Mouse (Mus musculus): ENCODE results near the gene Vpreb2. TPM values are rescaled to one million over a fixed set of nuclear protein-coding genes. Genes with fewer than 3 reads are reported as not detected.
"Not testable (repeated sequence)": the region's sequence is repeated elsewhere in the genome, so short reads cannot be mapped to it uniquely, and the experiment has no call there.

The Vpreb2 gene
- polyA plus RNA-seq, 1 experiment from 2014 or later: not detected

DNA sequence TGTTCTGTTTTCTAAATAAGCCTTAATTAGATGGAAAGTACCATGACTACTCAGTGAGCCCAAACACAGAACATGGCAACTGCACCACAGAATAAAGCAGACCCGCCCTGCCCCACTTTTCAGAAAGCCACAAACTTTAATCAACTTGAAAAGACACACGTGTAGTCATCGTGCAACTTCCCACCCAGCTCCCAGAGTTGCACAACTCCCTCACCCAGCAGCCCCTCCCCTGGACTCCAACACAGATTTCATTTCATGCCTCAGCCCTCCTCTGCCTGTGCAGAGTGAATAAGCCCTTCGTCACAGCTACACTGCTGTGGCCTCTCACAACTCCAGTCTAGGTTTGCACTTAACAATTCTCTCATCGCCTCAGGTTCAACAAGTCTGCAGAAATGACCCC is 24.4 kb downstream of the Vpreb2 start:
- H3K9me3 ChIP-seq: no peaks in the 10 kb centered on the region
- H3K4me1 ChIP-seq (replicated peaks): no peaks in the 10 kb centered on the region
- no peak overlapping the region for H3K4me2 ChIP-seq
- no peak overlapping the region for H3K9ac ChIP-seq
- H3K4me3 ChIP-seq: no peak overlapping the region
- no peaks in the 10 kb centered on the region for H3K36me3 ChIP-seq
- 76% methylated on average over 5 of the region's 5 CpGs for WGBS
- H3K27me3 ChIP-seq: no peaks in the 10 kb centered on the region
- no peak overlapping the region for H3K27ac ChIP-seq (replicated peaks)
- no peak for ATAC-seq (ENCODE audit: low FRiP score, low read depth)

DNA sequence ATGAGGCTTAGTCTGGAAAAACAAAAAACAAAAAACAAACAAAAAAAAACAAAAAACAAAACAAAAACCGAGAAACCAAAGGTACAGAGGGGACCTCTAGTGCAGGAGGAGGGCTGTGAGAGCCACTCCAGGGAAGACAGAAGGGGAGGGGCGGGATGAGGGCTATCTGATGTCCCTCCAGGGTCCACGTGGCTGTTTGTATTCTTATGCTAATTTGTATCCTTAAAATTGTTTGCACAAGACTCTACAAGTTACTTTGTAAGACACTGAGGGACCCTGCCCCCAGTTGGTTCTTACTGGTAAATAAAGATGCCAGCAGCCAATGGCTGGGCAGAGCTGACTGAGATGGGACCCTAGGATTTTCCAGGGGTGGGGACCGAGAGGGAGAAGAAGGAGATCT is 26.9 kb downstream of the Vpreb2 start:
- Histone ChIP-seq H3K4me1 (replicated peaks) (no peaks in the 10 kb centered on the region), H3K9ac (no peak overlapping the region), H3K27ac (replicated peaks) (no peak overlapping the region), H3K4me3 (no peak overlapping the region), H3K4me2 (no peak overlapping the region), H3K36me3 (no peaks in the 10 kb centered on the region), H3K9me3 (no peaks in the 10 kb centered on the region), H3K27me3 (no peaks in the 10 kb centered on the region)
- no peak for ATAC-seq (ENCODE audit: low FRiP score, low read depth)
- 35% methylated on average over 4 of the region's 4 CpGs for WGBS

DNA sequence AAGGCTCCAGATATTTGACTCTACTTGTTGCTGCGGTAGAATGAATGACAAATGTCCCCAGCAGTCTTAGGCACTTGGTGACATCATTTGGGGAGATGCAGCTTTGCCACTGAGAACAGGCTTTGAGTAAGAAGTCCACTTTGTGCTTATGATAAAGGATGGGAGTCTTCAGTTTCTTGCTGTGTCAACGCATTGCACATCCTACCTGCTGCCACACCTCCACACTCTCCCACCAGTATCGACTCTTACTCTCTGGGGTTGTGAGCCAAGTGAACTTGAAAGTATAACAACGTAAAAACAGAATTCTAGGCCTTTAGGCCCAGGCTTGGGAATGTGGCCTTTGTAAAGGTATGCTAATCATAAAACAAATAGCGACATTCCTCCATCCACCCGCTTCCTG is 30.9 kb downstream of the Vpreb2 start:
- no peak for ATAC-seq (ENCODE audit: low FRiP score, low read depth)
- 65% methylated on average over 6 of the region's 6 CpGs for WGBS
- no peak overlapping the region for H3K4me2 ChIP-seq
- no peak overlapping the region for H3K27ac ChIP-seq (replicated peaks)
- no peaks in the 10 kb centered on the region for H3K4me1 ChIP-seq (replicated peaks)
- H3K27me3 ChIP-seq: no peaks in the 10 kb centered on the region
- H3K9ac ChIP-seq: no peak overlapping the region
- no peaks in the 10 kb centered on the region for H3K36me3 ChIP-seq
- H3K4me3 ChIP-seq: no peak overlapping the region
- H3K9me3 ChIP-seq: no peaks in the 10 kb centered on the region

DNA sequence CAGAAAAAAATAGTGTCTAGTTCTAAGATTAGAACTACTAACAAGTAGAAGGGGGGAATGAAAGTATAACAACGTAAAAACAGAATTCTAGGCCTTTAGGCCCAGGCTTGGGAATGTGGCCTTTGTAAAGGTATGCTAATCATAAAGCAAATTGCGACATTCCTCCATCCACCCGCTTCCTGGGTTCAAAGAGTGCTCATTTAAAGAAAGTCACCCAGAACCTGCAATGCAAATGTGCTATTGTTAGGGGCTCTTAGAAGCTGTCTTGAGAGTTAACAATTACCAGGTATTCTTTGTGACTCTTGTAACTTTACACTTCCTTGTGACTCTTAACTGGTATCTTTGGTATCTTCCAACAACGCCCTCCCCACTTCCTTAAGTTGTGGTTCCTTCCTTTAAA is 36.3 kb downstream of the Vpreb2 start:
- H3K4me3 ChIP-seq: not testable (repeated sequence)
- 58% methylated on average over 4 of the region's 4 CpGs for WGBS

DNA sequence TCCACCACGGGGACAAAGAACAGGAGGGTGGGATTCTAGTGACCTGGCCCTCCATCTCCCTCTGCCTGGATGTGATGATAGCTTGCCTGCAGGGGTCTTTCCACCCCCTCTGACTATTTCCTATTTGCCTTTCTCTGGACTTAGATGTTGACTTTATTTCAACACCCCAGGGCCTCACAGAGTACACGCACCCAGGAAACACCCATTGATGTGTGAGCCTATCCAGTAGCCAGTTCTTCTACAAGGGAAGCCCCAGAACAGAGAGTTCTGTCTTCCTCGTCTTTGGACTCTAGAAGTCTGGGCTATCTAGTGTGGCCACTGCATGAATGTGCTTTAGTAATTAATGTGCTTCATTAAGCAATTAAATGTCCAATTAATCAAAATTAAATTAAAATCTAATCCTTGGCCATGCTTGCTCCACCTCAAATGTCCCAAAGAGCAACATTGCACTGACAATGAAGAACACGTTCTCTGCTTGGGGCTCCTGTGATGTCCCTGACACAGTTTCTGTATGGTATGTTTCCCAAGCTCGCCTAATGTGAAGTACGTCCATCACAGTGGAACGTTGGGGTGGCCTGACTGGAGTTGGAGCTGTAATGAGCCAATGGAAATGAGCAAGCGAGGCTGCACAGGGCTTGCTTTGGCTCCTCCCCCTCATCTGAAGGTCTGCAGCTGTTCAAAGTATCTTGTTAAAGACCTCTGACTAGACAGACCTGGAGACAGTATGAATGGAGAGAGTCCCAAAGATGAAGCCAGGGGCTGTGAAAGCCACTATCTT is 42.7 kb downstream of the Vpreb2 start:
- no peak overlapping the region for H3K4me3 ChIP-seq
- no peak overlapping the region for H3K27ac ChIP-seq (replicated peaks)
- no peak overlapping the region for H3K4me2 ChIP-seq
- H3K27me3 ChIP-seq: no peaks in the 10 kb centered on the region
- no peaks in the 10 kb centered on the region for H3K9me3 ChIP-seq
- no peaks in the 10 kb centered on the region for H3K36me3 ChIP-seq
- 70% methylated on average over 8 of the region's 8 CpGs for WGBS
- no peak for ATAC-seq (ENCODE audit: low FRiP score, low read depth)
- H3K4me1 ChIP-seq (replicated peaks): no peaks in the 10 kb centered on the region
- no peak overlapping the region for H3K9ac ChIP-seq

More for the DNA sequence above, 36.3 kb downstream of the Vpreb2 start:
- H3K4me2 ChIP-seq; H3K27ac ChIP-seq (replicated peaks); H3K4me1 ChIP-seq (replicated peaks); H3K27me3 ChIP-seq; H3K9ac ChIP-seq; H3K36me3 ChIP-seq; ATAC-seq (ENCODE audit: low FRiP score, low read depth); H3K9me3 ChIP-seq: not testable (repeated sequence)

DNA sequence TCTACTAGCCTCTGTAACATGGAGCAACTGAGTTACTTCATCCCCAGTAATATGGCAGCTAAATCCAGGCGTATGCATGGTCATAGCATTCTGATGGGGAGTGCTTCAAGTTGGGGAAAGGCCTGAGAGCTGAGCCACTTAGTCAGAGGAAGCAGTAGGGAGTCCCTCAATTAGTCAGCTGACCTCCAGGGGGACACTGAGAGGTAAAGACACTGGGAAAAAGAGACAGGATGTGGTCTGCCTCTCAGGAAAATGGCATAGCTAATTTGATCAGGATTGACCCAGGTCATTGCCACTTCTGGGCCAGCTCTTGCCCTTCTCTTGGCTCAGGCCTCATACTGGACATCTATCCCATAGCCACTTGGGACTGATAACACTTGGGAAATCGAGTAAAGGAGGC is 47.1 kb downstream of the Vpreb2 start:
- no peak overlapping the region for H3K4me3 ChIP-seq
- no peak overlapping the region for H3K4me2 ChIP-seq
- H3K4me1 ChIP-seq (replicated peaks): no peaks in the 10 kb centered on the region
- H3K27ac ChIP-seq (replicated peaks): no peak overlapping the region
- ATAC-seq (ENCODE audit: low FRiP score, low read depth): no peak
- no peaks in the 10 kb centered on the region for H3K9me3 ChIP-seq
- no peaks in the 10 kb centered on the region for H3K36me3 ChIP-seq
- WGBS: 76% methylated on average over 2 of the region's 2 CpGs
- H3K9ac ChIP-seq: no peak overlapping the region
- no peaks in the 10 kb centered on the region for H3K27me3 ChIP-seq

Other genes with a start within 250 kb of the Vpreb2 start
- gene Med15, start 247.5 kb upstream of the Vpreb2 start, polyA plus RNA-seq (2015; fragmentation: Nextera tagmentation; extraction: Ambion mirVana): 45.7 and 54.2 TPM in 2 replicates
- gene Klhl22, start 220.8 kb upstream of the Vpreb2 start, polyA plus RNA-seq (2015; fragmentation: Nextera tagmentation; extraction: Ambion mirVana): 85.1 and 95.0 TPM in 2 replicates
- gene Scarf2, start 183.1 kb upstream of the Vpreb2 start, polyA plus RNA-seq (2015; fragmentation: Nextera tagmentation; extraction: Ambion mirVana): 2.0 and 2.3 TPM in 2 replicates
- gene B830017H08Rik, start 147.3 kb upstream of the Vpreb2 start, polyA plus RNA-seq (2015; fragmentation: Nextera tagmentation; extraction: Ambion mirVana): 4.4 and 4.5 TPM in 2 replicates
- gene Car15, start 142.1 kb upstream of the Vpreb2 start, polyA plus RNA-seq (2015; fragmentation: Nextera tagmentation; extraction: Ambion mirVana): 3.1 and 5.4 TPM in 2 replicates
- 0.31 and 0.33 TPM in 2 replicates for gene Gm20518, start 88.8 kb upstream of the Vpreb2 start, polyA plus RNA-seq (2015; fragmentation: Nextera tagmentation; extraction: Ambion mirVana)
- 0.04 TPM in 2 replicates for gene Tssk1, start 86.2 kb upstream of the Vpreb2 start, polyA plus RNA-seq (2015; fragmentation: Nextera tagmentation; extraction: Ambion mirVana)
- gene Dgcr2, start 81.9 kb upstream of the Vpreb2 start, polyA plus RNA-seq (2015; fragmentation: Nextera tagmentation; extraction: Ambion mirVana): 106 and 111 TPM in 2 replicates
- not detected in 2 replicates for gene Tssk2, start 81.8 kb upstream of the Vpreb2 start, polyA plus RNA-seq (2015; fragmentation: Nextera tagmentation; extraction: Ambion mirVana)
- gene Ess2, start 69.1 kb upstream of the Vpreb2 start, polyA plus RNA-seq (2015; fragmentation: Nextera tagmentation; extraction: Ambion mirVana): 42.5 and 49.6 TPM in 2 replicates
- gene Gsc2, start 65.4 kb upstream of the Vpreb2 start, polyA plus RNA-seq (2015; fragmentation: Nextera tagmentation; extraction: Ambion mirVana): 1.1 and 1.2 TPM in 2 replicates
- 193 and 203 TPM in 2 replicates for gene Slc25a1, start 52.2 kb upstream of the Vpreb2 start, polyA plus RNA-seq (2015; fragmentation: Nextera tagmentation; extraction: Ambion mirVana)
- gene Dgcr6, start 72.4 kb downstream of the Vpreb2 start, polyA plus RNA-seq (2015; fragmentation: Nextera tagmentation; extraction: Ambion mirVana): 155 and 158 TPM in 2 replicates
- 4.3 and 4.9 TPM in 2 replicates for gene Prodh, start 109.8 kb downstream of the Vpreb2 start, polyA plus RNA-seq (2015; fragmentation: Nextera tagmentation; extraction: Ambion mirVana)
- gene Rtn4r, start 147.2 kb downstream of the Vpreb2 start, polyA plus RNA-seq (2015; fragmentation: Nextera tagmentation; extraction: Ambion mirVana): 24.7 and 25.5 TPM in 2 replicates
- not detected in 2 replicates for gene Ccdc188, start 237.5 kb downstream of the Vpreb2 start, polyA plus RNA-seq (2015; fragmentation: Nextera tagmentation; extraction: Ambion mirVana)